Mouse (Mus musculus): ENCODE data around the gene Map4k1.

DNA sequence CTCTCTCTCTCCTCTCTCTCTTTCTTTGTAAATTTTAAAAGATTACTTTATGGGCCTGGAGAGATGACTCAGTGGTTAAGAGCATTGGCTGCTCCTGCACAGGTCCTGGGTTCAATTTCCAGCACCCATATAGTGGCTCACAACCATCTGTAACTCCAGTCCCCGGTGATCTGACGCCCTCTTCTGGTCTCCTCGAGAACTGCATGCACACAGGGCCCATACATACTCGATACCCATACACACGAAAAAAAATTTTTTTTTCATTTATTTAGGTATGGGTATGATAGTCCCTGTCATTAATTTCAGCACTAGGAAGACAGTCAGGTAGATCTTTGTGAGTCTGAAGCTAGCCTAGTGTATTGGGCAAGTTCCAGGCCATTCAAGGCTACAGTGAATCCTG lies 59.3 kb downstream of the Map4k1 start:
- TF ChIP-seq CTCF (IDR thresholded peaks at IDR 0.05; ENCODE audit: control insufficient read depth, insufficient read depth, insufficient read length) (no peak), FOSL1 (IDR thresholded peaks at IDR 0.05; ENCODE audit: insufficient read depth, low read length, poor library complexity, severe bottlenecking) (no peak), USF1 (IDR thresholded peaks at IDR 0.05; ENCODE audit: low read depth) (no peak), MYOD1 (IDR thresholded peaks at IDR 0.05; ENCODE audit: control insufficient read depth, insufficient read length, low read depth) (no peak)
